Mouse (Mus musculus) neural tube, embryonic 13.5 days (tissue): ENCODE results near the gene Grk1. TPM values are rescaled to one million over a fixed set of nuclear protein-coding genes. Genes with fewer than 3 reads are reported as not detected.

Experiments
- ATAC-seq: fragments of 200-750 bp; cut with Nextera tagmentation; 2 replicates; pipeline ENCODE4 v1.8.0; 2017; ENCODE audit warnings: low read depth, mild to moderate bottlenecking, moderate TSS enrichment, moderate library complexity
- H3K27ac ChIP-seq: fragments of 300-500 bp; sonication (generic); replicated peaks from 2 replicates; pipeline ENCODE4 v1.5.1; 2015; ENCODE audit warnings: moderate library complexity, mild to moderate bottlenecking, inconsistent platforms
- H3K27me3 ChIP-seq: fragments of 300-500 bp; sonication (generic); 2 replicates; pipeline ENCODE4 v1.6.1; 2015; ENCODE audit warnings: mild to moderate bottlenecking, inconsistent platforms
- H3K36me3 ChIP-seq: fragments of 300-500 bp; sonication (generic); 2 replicates; pipeline ENCODE4 v1.6.1; 2015; ENCODE audit warnings: mild to moderate bottlenecking, inconsistent platforms
- H3K4me1 ChIP-seq: fragments of 300-500 bp; sonication (generic); replicated peaks from 2 replicates; pipeline ENCODE4 v1.6.1; 2015; ENCODE audit warnings: inconsistent platforms
- H3K4me2 ChIP-seq: fragments of 300-500 bp; sonication (generic); 2 replicates; pipeline ENCODE4 v1.6.1; 2015; ENCODE audit warnings: inconsistent platforms, mild to moderate bottlenecking, moderate library complexity
- H3K4me3 ChIP-seq: fragments of 300-500 bp; sonication (generic); 2 replicates; pipeline ENCODE4 v1.5.1; 2015; ENCODE audit warnings: mild to moderate bottlenecking, inconsistent platforms
- H3K9ac ChIP-seq: fragments of 300-500 bp; sonication (generic); 2 replicates; pipeline ENCODE4 v1.6.1; 2015; ENCODE audit warnings: moderate library complexity, mild to moderate bottlenecking, inconsistent platforms
- H3K9me3 ChIP-seq: fragments of 300-500 bp; sonication (generic); 2 replicates; pipeline ENCODE4 v1.6.1; 2016; ENCODE audit warnings: inconsistent platforms
- WGBS: fragments of 180-500 bp; shearing (Covaris S2); methylation state at CpG from one replicate; pipeline ENCODE4 v1.1.7; 2015; 5-methylcytosine and 5-hydroxymethylcytosine counted together
- polyA plus RNA-seq: library from polyadenylated mRNA; unstranded; fragments of >200 nt; fragmentation: Nextera tagmentation; extraction: Ambion mirVana; gene quantifications from 2 replicates; pipeline ENCODE4 v1.2.1, GENCODE M21; 2015

Grk1 gene
- not detected in 2 replicates for polyA plus RNA-seq

GRCm38 (mm10) chr8:13404666-13405131, at the start of gene Grk1:
Grk1 (plus strand) TSS chr8:13405081.
- H3K36me3 ChIP-seq: no peaks in the 10 kb centered on the region
- no peak for ATAC-seq
- no peak within 1 kb of the TSS for H3K4me2 ChIP-seq
- WGBS: 83% methylated on average over 5 of the region's 5 CpGs
- H3K9ac ChIP-seq: no peak within 1 kb of the TSS
- H3K4me3 ChIP-seq: no peak within 1 kb of the TSS
- H3K27me3 ChIP-seq: no peaks in the 10 kb centered on the region
- H3K4me1 ChIP-seq: no peaks in the 10 kb centered on the region
- H3K27ac ChIP-seq: no peak within 1 kb of the TSS
- H3K9me3 ChIP-seq: no peaks in the 10 kb centered on the region

GRCm38 (mm10) chr8:13356221-13356620, 48.7 kb upstream of the Grk1 start:
- no peak overlapping the region for H3K9ac ChIP-seq
- no peak overlapping the region for H3K4me3 ChIP-seq
- no peaks in the 10 kb centered on the region for H3K9me3 ChIP-seq
- H3K4me1 ChIP-seq: no peaks in the 10 kb centered on the region
- no peak overlapping the region for H3K27ac ChIP-seq
- no peak for ATAC-seq
- no peaks in the 10 kb centered on the region for H3K27me3 ChIP-seq
- peaks cover 91% of the 10 kb centered on the region for H3K36me3 ChIP-seq
- no peak overlapping the region for H3K4me2 ChIP-seq
- WGBS: 84% methylated on average over 6 of the region's 6 CpGs

GRCm38 (mm10) chr8:13356681-13357080, 48.2 kb upstream of the Grk1 start:
- no peaks in the 10 kb centered on the region for H3K4me1 ChIP-seq
- H3K27me3 ChIP-seq: no peaks in the 10 kb centered on the region
- H3K9ac ChIP-seq: no peak overlapping the region
- H3K27ac ChIP-seq: no peak overlapping the region
- no peaks in the 10 kb centered on the region for H3K9me3 ChIP-seq
- H3K4me3 ChIP-seq: no peak overlapping the region
- no peak overlapping the region for H3K4me2 ChIP-seq
- 82% methylated on average over 10 of the region's 10 CpGs for WGBS
- no peak for ATAC-seq
- peaks cover 91% of the 10 kb centered on the region for H3K36me3 ChIP-seq

GRCm38 (mm10) chr8:13360213-13360612, 44.7 kb upstream of the Grk1 start:
- H3K4me1 ChIP-seq: no peaks in the 10 kb centered on the region
- H3K4me3 ChIP-seq: no peak overlapping the region
- H3K4me2 ChIP-seq: no peak overlapping the region
- ATAC-seq: no peak
- H3K27ac ChIP-seq: no peak overlapping the region
- 86% methylated on average over 7 of the region's 7 CpGs for WGBS
- no peak overlapping the region for H3K9ac ChIP-seq
- H3K9me3 ChIP-seq: no peaks in the 10 kb centered on the region
- no peaks in the 10 kb centered on the region for H3K27me3 ChIP-seq
- H3K36me3 ChIP-seq: peaks cover 87% of the 10 kb centered on the region

DNA sequence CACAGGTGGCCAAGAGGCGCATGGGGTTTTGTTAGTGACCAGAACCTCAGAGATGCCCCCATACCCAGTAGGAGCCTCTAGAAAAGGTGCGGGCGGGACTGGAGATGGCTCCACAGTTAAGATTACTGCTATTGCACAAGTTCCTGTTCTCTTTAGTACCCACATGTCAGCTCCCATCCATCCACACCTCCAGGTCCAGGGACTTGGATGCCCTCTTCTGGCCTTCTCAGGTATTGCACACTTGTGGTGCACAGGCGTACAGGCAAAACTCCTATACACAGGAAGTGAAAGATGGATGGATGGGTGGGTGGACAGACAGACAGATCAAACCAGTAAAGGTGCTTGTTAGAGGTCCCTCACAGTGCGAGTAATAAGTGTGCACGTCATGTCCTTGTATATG, 43.0 kb upstream of the Grk1 start:
- H3K4me3 ChIP-seq: no peak overlapping the region
- 94% methylated on average over 6 of the region's 6 CpGs for WGBS
- no peaks in the 10 kb centered on the region for H3K27me3 ChIP-seq
- no peak overlapping the region for H3K9ac ChIP-seq
- no peak for ATAC-seq
- H3K4me1 ChIP-seq: no peaks in the 10 kb centered on the region
- H3K9me3 ChIP-seq: no peaks in the 10 kb centered on the region
- no peak overlapping the region for H3K4me2 ChIP-seq
- no peak overlapping the region for H3K27ac ChIP-seq
- peaks cover 89% of the 10 kb centered on the region for H3K36me3 ChIP-seq

DNA sequence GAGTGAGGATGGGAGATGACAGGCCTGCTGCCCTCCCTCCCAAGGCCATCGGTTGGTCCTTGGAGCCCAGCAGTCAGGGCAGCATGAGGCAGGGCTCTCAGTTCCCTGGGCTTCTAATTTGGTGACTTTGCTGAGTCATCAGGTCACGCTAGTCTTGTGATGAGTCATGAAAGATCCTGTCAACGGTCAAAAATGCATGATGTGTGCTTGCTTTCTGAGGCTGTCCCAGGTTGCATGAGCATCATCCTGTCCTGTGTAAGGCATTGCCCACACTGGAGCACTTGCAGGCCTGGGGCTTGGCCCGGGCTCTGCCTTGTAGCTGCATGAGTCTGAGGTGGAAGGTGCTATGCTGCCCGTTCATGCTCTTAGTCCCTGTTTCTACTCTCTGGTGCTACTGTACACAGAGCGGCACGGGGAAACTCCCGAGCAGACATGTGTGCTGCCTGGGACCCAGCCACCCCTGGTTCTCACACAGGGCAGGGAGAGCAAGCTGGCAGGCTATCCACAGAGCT, 31.7 kb upstream of the Grk1 start:
- Histone ChIP-seq H3K4me1 (no peaks in the 10 kb centered on the region), H3K9me3 (no peaks in the 10 kb centered on the region), H3K4me3 (no peak overlapping the region), H3K36me3 (peaks cover 85% of the 10 kb centered on the region), H3K27ac (no peak overlapping the region), H3K27me3 (no peaks in the 10 kb centered on the region), H3K9ac (no peak overlapping the region), H3K4me2 (no peak overlapping the region)
- 89% methylated on average over 8 of the region's 8 CpGs for WGBS
- no peak for ATAC-seq

DNA sequence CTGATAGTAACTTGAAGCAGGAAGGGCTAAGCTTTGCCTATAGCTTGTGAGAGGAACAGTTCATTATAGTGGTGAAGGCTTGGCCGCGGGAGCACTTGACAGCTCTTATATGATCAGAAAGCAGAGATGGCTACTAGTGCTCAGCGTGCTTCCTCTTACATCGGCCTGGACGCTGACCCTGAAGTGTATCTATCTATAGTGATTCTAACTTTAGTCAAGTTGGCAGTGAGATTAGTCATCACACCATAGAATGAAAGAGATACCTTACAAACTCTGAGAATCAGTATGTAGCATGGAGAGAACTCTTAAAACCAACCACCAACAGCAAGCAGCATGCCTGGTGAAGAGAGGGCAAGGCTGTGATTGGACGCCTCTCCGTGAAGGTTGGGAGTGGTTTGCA, 23.3 kb upstream of the Grk1 start:
- H3K4me2 ChIP-seq: no peak overlapping the region
- H3K27ac ChIP-seq: no peak overlapping the region
- H3K36me3 ChIP-seq: peaks cover 28% of the 10 kb centered on the region
- H3K27me3 ChIP-seq: no peaks in the 10 kb centered on the region
- H3K9me3 ChIP-seq: no peaks in the 10 kb centered on the region
- H3K4me1 ChIP-seq: no peaks in the 10 kb centered on the region
- H3K4me3 ChIP-seq: no peak overlapping the region
- no peak for ATAC-seq
- 87% methylated on average over 7 of the region's 7 CpGs for WGBS
- H3K9ac ChIP-seq: no peak overlapping the region

GRCm38 (mm10) chr8:13382536-13382935, 22.3 kb upstream of the Grk1 start:
- Histone ChIP-seq H3K4me1 (no peaks in the 10 kb centered on the region), H3K4me3 (no peak overlapping the region), H3K9ac (no peak overlapping the region), H3K27ac (no peak overlapping the region), H3K27me3 (no peaks in the 10 kb centered on the region), H3K9me3 (no peaks in the 10 kb centered on the region), H3K4me2 (no peak overlapping the region), H3K36me3 (peaks cover 25% of the 10 kb centered on the region)
- WGBS: 89% methylated on average over 3 of the region's 3 CpGs
- ATAC-seq: no peak

- Histone ChIP-seq H3K4me3 (no peak overlapping the region), H3K9me3 (no peaks in the 10 kb centered on the region), H3K9ac (no peak overlapping the region), H3K4me1 (no peaks in the 10 kb centered on the region), H3K27ac (no peak overlapping the region), H3K27me3 (no peaks in the 10 kb centered on the region), H3K36me3 (peaks cover 23% of the 10 kb centered on the region), H3K4me2 (no peak overlapping the region)
- ATAC-seq: no peak
- WGBS: 94% methylated on average over 4 of the region's 4 CpGs
Observed at GRCm38 (mm10) chr8:13382999-13383398, 21.9 kb upstream of the Grk1 start.

DNA sequence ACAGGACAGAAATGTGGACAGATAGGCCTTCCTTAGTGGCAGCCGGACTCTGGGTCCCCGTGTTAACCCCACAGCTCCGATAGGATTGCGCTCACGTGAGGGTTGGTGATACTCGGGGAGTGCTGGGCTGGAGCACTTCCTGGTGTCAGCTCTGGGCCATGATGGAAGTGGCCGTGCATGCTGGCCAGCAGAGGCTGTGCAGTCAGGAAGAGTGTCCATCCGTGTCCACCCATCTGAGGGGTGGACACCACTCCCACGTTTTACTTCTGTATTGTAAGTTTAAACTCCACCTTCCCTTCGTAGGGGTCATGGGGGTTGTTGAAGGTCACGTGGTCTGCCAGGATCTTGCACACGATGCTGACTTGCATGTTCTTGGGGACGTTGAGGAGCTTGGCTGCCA, 18.5 kb upstream of the Grk1 start:
- Histone ChIP-seq H3K9ac (no peak overlapping the region), H3K27me3 (no peaks in the 10 kb centered on the region), H3K4me1 (no peaks in the 10 kb centered on the region), H3K4me3 (no peak overlapping the region), H3K36me3 (no peaks in the 10 kb centered on the region), H3K9me3 (no peaks in the 10 kb centered on the region), H3K4me2 (no peak overlapping the region), H3K27ac (no peak overlapping the region)
- ATAC-seq: no peak
- WGBS: 81% methylated on average over 13 of the region's 13 CpGs

GRCm38 (mm10) chr8:13387728-13388127, 17.2 kb upstream of the Grk1 start:
- ATAC-seq: no peak
- Histone ChIP-seq H3K4me1 (no peaks in the 10 kb centered on the region), H3K27ac (no peak overlapping the region), H3K36me3 (no peaks in the 10 kb centered on the region), H3K27me3 (no peaks in the 10 kb centered on the region), H3K4me2 (no peak overlapping the region), H3K9ac (no peak overlapping the region), H3K9me3 (no peaks in the 10 kb centered on the region), H3K4me3 (no peak overlapping the region)
- WGBS: 89% methylated on average over 8 of the region's 8 CpGs

GRCm38 (mm10) chr8:13388744-13389143, 16.1 kb upstream of the Grk1 start:
- no peak overlapping the region for H3K4me2 ChIP-seq
- H3K9me3 ChIP-seq: no peaks in the 10 kb centered on the region
- H3K27me3 ChIP-seq: no peaks in the 10 kb centered on the region
- ATAC-seq: no peak
- no peak overlapping the region for H3K9ac ChIP-seq
- H3K4me3 ChIP-seq: no peak overlapping the region
- 86% methylated on average over 2 of the region's 2 CpGs for WGBS
- no peaks in the 10 kb centered on the region for H3K4me1 ChIP-seq
- H3K36me3 ChIP-seq: no peaks in the 10 kb centered on the region
- H3K27ac ChIP-seq: no peak overlapping the region

- H3K9ac ChIP-seq: no peak overlapping the region
- H3K9me3 ChIP-seq: no peaks in the 10 kb centered on the region
- H3K4me3 ChIP-seq: no peak overlapping the region
- no peak overlapping the region for H3K27ac ChIP-seq
- no peak for ATAC-seq
- 89% methylated on average over 7 of the region's 7 CpGs for WGBS
- no peaks in the 10 kb centered on the region for H3K27me3 ChIP-seq
- no peaks in the 10 kb centered on the region for H3K4me1 ChIP-seq
- no peaks in the 10 kb centered on the region for H3K36me3 ChIP-seq
- no peak overlapping the region for H3K4me2 ChIP-seq
Observed at GRCm38 (mm10) chr8:13393869-13394268, 11.0 kb upstream of the Grk1 start.
